Mouse (Mus musculus): ENCODE measurements around the gene Nudt15. TPM values are rescaled to one million over a fixed set of nuclear protein-coding genes. Genes with fewer than 3 reads are reported as not detected.
"Not testable (repeated sequence)": the region's sequence is repeated elsewhere in the genome, so short reads cannot be mapped to it uniquely, and the experiment has no call there.

Nudt15 gene
- polyA plus RNA-seq, 1 experiment from 2014 or later = 4.6 TPM

- ATAC-seq (ENCODE audit: insufficient number of reproducible peaks, insufficient read depth, low FRiP score, low read depth) = no peak
- H3K9me3 ChIP-seq (ENCODE audit: control insufficient read depth, low read length) = no peaks in the 10 kb centered on the region
- H3K27ac ChIP-seq (replicated peaks in 1 of 2; ENCODE audit: control insufficient read depth in 1 of 2, insufficient read depth in 1 of 2, low read depth in 2 of 2, low read length in 2 of 2) = no peak overlapping the region
- 65% methylated on average over 6 of the region's 6 CpGs for WGBS
- no peaks in the 10 kb centered on the region for H3K4me1 ChIP-seq (ENCODE audit: control insufficient read depth in 2 of 2, insufficient read depth in 2 of 2, low read length in 2 of 2)
- no peaks in the 10 kb centered on the region for H3K27me3 ChIP-seq (ENCODE audit: control insufficient read depth, insufficient read depth, low read length)
- no peak overlapping the region for H3K4me3 ChIP-seq (ENCODE audit: control insufficient read depth in 1 of 2, insufficient read depth in 1 of 2, low read depth in 1 of 2, low read length in 2 of 2)
- no peak overlapping the region for H3K9ac ChIP-seq (ENCODE audit: low read length)
- H3K36me3 ChIP-seq (ENCODE audit: control insufficient read depth, insufficient read depth, low read length) = no peaks in the 10 kb centered on the region
- H3K4me2 ChIP-seq (ENCODE audit: low read length) = no peak overlapping the region
Observed at GRCm38 (mm10) chr14:73533755-73534465, 14.1 kb downstream of the Nudt15 start.

- WGBS = 77% methylated on average over 3 of the region's 3 CpGs
- not testable (repeated sequence) for H3K36me3 ChIP-seq (ENCODE audit: control insufficient read depth, insufficient read depth, low read length); ATAC-seq (ENCODE audit: insufficient number of reproducible peaks, insufficient read depth, low FRiP score, low read depth); H3K27me3 ChIP-seq (ENCODE audit: control insufficient read depth, insufficient read depth, low read length); H3K9me3 ChIP-seq (ENCODE audit: control insufficient read depth, low read length); H3K27ac ChIP-seq (replicated peaks in 1 of 2; ENCODE audit: control insufficient read depth in 1 of 2, insufficient read depth in 1 of 2, low read depth in 2 of 2, low read length in 2 of 2); H3K4me3 ChIP-seq (ENCODE audit: control insufficient read depth in 1 of 2, insufficient read depth in 1 of 2, low read depth in 1 of 2, low read length in 2 of 2); H3K9ac ChIP-seq (ENCODE audit: low read length); H3K4me2 ChIP-seq (ENCODE audit: low read length); H3K4me1 ChIP-seq (ENCODE audit: control insufficient read depth in 2 of 2, insufficient read depth in 2 of 2, low read length in 2 of 2)
Observed at GRCm38 (mm10) chr14:73528661-73529060, 19.4 kb downstream of the Nudt15 start.

GRCm38 (mm10) chr14:73524766-73525448 lies 23.1 kb downstream of the Nudt15 start, which contains the start of gene Sucla2:
Sucla2 (plus strand) TSS chr14:73525319.
- peak within 1 kb of the TSS; percentile 58 for H3K4me2 ChIP-seq (ENCODE audit: low read length)
- peak within 1 kb of the TSS; percentile 86 to 97 for H3K27ac ChIP-seq (replicated peaks in 1 of 2; ENCODE audit: control insufficient read depth in 1 of 2, insufficient read depth in 1 of 2, low read depth in 2 of 2, low read length in 2 of 2)
- H3K4me3 ChIP-seq (ENCODE audit: control insufficient read depth in 1 of 2, insufficient read depth in 1 of 2, low read depth in 1 of 2, low read length in 2 of 2) = peak within 1 kb of the TSS; percentile 53 to 73
- ATAC-seq (ENCODE audit: insufficient number of reproducible peaks, insufficient read depth, low FRiP score, low read depth) = peak; percentile 97
- H3K9me3 ChIP-seq (ENCODE audit: control insufficient read depth, low read length) = no peaks in the 10 kb centered on the region
- no peaks in the 10 kb centered on the region; the same call in 1 of the 2 replicates for H3K27me3 ChIP-seq (ENCODE audit: control insufficient read depth, insufficient read depth, low read length)
- WGBS = under 1% methylated on average over 38 of the region's 41 CpGs
- H3K4me1 ChIP-seq (ENCODE audit: control insufficient read depth in 2 of 2, insufficient read depth in 2 of 2, low read length in 2 of 2) = peaks cover 0 to 5% of the 10 kb centered on the region in 2 experiments; a peak in 1 of 4 replicates
- no peaks in the 10 kb centered on the region for H3K36me3 ChIP-seq (ENCODE audit: control insufficient read depth, insufficient read depth, low read length)
- H3K9ac ChIP-seq (ENCODE audit: low read length) = peak within 1 kb of the TSS; percentile 74

GRCm38 (mm10) chr14:73524136-73524535 lies 23.9 kb downstream of the Nudt15 start:
- 65% methylated on average over 3 of the region's 3 CpGs for WGBS
- Histone ChIP-seq H3K27ac (replicated peaks in 1 of 2; ENCODE audit: control insufficient read depth in 1 of 2, insufficient read depth in 1 of 2, low read depth in 2 of 2, low read length in 2 of 2) (no peak overlapping the region), H3K4me2 (ENCODE audit: low read length) (peak overlapping the region; percentile 58), H3K36me3 (ENCODE audit: control insufficient read depth, insufficient read depth, low read length) (no peaks in the 10 kb centered on the region), H3K4me3 (ENCODE audit: control insufficient read depth in 1 of 2, insufficient read depth in 1 of 2, low read depth in 1 of 2, low read length in 2 of 2) (peak overlapping the region in 1 of 2 experiments; percentile 53; a peak in 2 of 4 replicates), H3K9ac (ENCODE audit: low read length) (no peak overlapping the region; the same call in 1 of the 2 replicates), H3K27me3 (ENCODE audit: control insufficient read depth, insufficient read depth, low read length) (no peaks in the 10 kb centered on the region; the same call in 1 of the 2 replicates), H3K4me1 (ENCODE audit: control insufficient read depth in 2 of 2, insufficient read depth in 2 of 2, low read length in 2 of 2) (peaks cover 0 to 5% of the 10 kb centered on the region in 2 experiments; a peak in 1 of 4 replicates), H3K9me3 (ENCODE audit: control insufficient read depth, low read length) (no peaks in the 10 kb centered on the region)
- ATAC-seq (ENCODE audit: insufficient number of reproducible peaks, insufficient read depth, low FRiP score, low read depth) = no peak

GRCm38 (mm10) chr14:73509765-73510423 lies 38.1 kb downstream of the Nudt15 start, which contains the start of gene Med4:
Med4 (plus strand) TSS chr14:73510025.
- Histone ChIP-seq H3K4me2 (ENCODE audit: low read length) (peak within 1 kb of the TSS; percentile 76), H3K9ac (ENCODE audit: low read length) (peak within 1 kb of the TSS; percentile 94), H3K9me3 (ENCODE audit: control insufficient read depth, low read length) (no peaks in the 10 kb centered on the region), H3K4me1 (ENCODE audit: control insufficient read depth in 2 of 2, insufficient read depth in 2 of 2, low read length in 2 of 2) (peaks cover 9 to 10% of the 10 kb centered on the region in 2 experiments), H3K4me3 (ENCODE audit: control insufficient read depth in 1 of 2, insufficient read depth in 1 of 2, low read depth in 1 of 2, low read length in 2 of 2) (peak within 1 kb of the TSS; percentile 87 to 95), H3K27me3 (ENCODE audit: control insufficient read depth, insufficient read depth, low read length) (no peaks in the 10 kb centered on the region), H3K27ac (replicated peaks in 1 of 2; ENCODE audit: control insufficient read depth in 1 of 2, insufficient read depth in 1 of 2, low read depth in 2 of 2, low read length in 2 of 2) (no peak within 1 kb of the TSS), H3K36me3 (ENCODE audit: control insufficient read depth, insufficient read depth, low read length) (peaks cover 23% of the 10 kb centered on the region)
- peak; percentile 84 for ATAC-seq (ENCODE audit: insufficient number of reproducible peaks, insufficient read depth, low FRiP score, low read depth)
- WGBS = under 1% methylated on average over 41 of the region's 41 CpGs

GRCm38 (mm10) chr14:73508630-73509395 lies 39.2 kb downstream of the Nudt15 start:
- peaks cover 16% of the 10 kb centered on the region for H3K36me3 ChIP-seq (ENCODE audit: control insufficient read depth, insufficient read depth, low read length)
- no peaks in the 10 kb centered on the region for H3K27me3 ChIP-seq (ENCODE audit: control insufficient read depth, insufficient read depth, low read length)
- no peak overlapping the region for H3K27ac ChIP-seq (replicated peaks in 1 of 2; ENCODE audit: control insufficient read depth in 1 of 2, insufficient read depth in 1 of 2, low read depth in 2 of 2, low read length in 2 of 2)
- peaks cover 9 to 10% of the 10 kb centered on the region in 2 experiments for H3K4me1 ChIP-seq (ENCODE audit: control insufficient read depth in 2 of 2, insufficient read depth in 2 of 2, low read length in 2 of 2)
- no peak overlapping the region for H3K4me3 ChIP-seq (ENCODE audit: control insufficient read depth in 1 of 2, insufficient read depth in 1 of 2, low read depth in 1 of 2, low read length in 2 of 2)
- no peaks in the 10 kb centered on the region for H3K9me3 ChIP-seq (ENCODE audit: control insufficient read depth, low read length)
- ATAC-seq (ENCODE audit: insufficient number of reproducible peaks, insufficient read depth, low FRiP score, low read depth) = no peak
- 86% methylated on average over 6 of the region's 6 CpGs for WGBS
- no peak overlapping the region for H3K9ac ChIP-seq (ENCODE audit: low read length)
- H3K4me2 ChIP-seq (ENCODE audit: low read length) = no peak overlapping the region

Measured in heart, embryonic 14.5 days (tissue).